Mouse (Mus musculus) C2C12 (cell line): ENCODE results near the gene Themis. TPM values are rescaled to one million over a fixed set of nuclear protein-coding genes. Genes with fewer than 3 reads are reported as not detected.

Source experiments
- H3K27me3 ChIP-seq: one replicate; pipeline ENCODE4 v1.6.1; 2011; ENCODE audit not compliant: control insufficient read depth, insufficient read depth, insufficient read length
- H3K36me3 ChIP-seq: one replicate; pipeline ENCODE4 v1.6.1; 2011; ENCODE audit not compliant: control insufficient read depth, insufficient read depth
- H3K4me3 ChIP-seq: one replicate; pipeline ENCODE4 v1.5.1; 2011; ENCODE audit warnings: mild to moderate bottlenecking, control low read depth; ENCODE audit not compliant: poor library complexity, insufficient read depth, severe bottlenecking
- H3K79me2 ChIP-seq: one replicate; pipeline ENCODE4 v1.6.1; 2011; ENCODE audit not compliant: control insufficient read depth, insufficient read depth
- H3K79me3 ChIP-seq: one replicate; pipeline ENCODE4 v1.6.1; 2011; ENCODE audit warnings: low read depth, control low read depth
- H3ac ChIP-seq: one replicate; pipeline ENCODE3; 2011; ENCODE audit warnings: low read depth; ENCODE audit not compliant: control insufficient read depth, insufficient read length
- CEBPB ChIP-seq: IDR thresholded peaks from one replicate; pipeline ENCODE4 v1.6.1; 2011; ENCODE audit warnings: low read depth, mild to moderate bottlenecking, control low read depth, moderate library complexity
- CTCF ChIP-seq: IDR thresholded peaks from one replicate; pipeline ENCODE4 v1.5.1; 2011; ENCODE audit not compliant: control insufficient read depth, insufficient read depth, insufficient read length
- FOSL1 ChIP-seq: IDR thresholded peaks from one replicate; pipeline ENCODE4 v1.8.0; 2011; ENCODE audit warnings: mild to moderate bottlenecking, low read length; ENCODE audit not compliant: poor library complexity, insufficient read depth, severe bottlenecking
- MAX ChIP-seq: IDR thresholded peaks from one replicate; pipeline ENCODE4 v1.6.1; 2011; ENCODE audit warnings: mild to moderate bottlenecking, control low read depth
- MYOD1 ChIP-seq: IDR thresholded peaks from one replicate; pipeline ENCODE4 v1.6.1; 2011; ENCODE audit warnings: low read depth; ENCODE audit not compliant: control insufficient read depth, insufficient read length
- MYOG ChIP-seq: IDR thresholded peaks from one replicate; pipeline ENCODE4 v1.6.1; 2011; ENCODE audit not compliant: control insufficient read depth, insufficient read length; ENCODE audit errors: extremely low read depth
- USF1 ChIP-seq: IDR thresholded peaks from one replicate; pipeline ENCODE4 v1.6.1; 2011; ENCODE audit warnings: low read depth, mild to moderate bottlenecking, control low read depth, moderate library complexity
- long read RNA-seq, 2 experiments: library from polyadenylated mRNA; unstranded; transcript quantifications; one replicate each; pipeline ENCODE4 v2.0.0; 2019 to 2020
- polyA plus RNA-seq: library from polyadenylated mRNA; unstranded; fragments of >200 nt; fragmentation: generic; extraction: Trizol; gene quantifications from one replicate; pipeline ENCODE4 v1.2.1, GENCODE M21; 2012; ENCODE audit warnings: missing spikeins

The Themis gene
- not detected for polyA plus RNA-seq
- long read RNA-seq, experiment 1, result 0 reads
- long read RNA-seq, experiment 2, result 0 reads

GRCm38 (mm10) chr10:28668261-28668660 is at the start of gene Themis:
Themis (plus strand) TSS chr10:28668360.
- Histone ChIP-seq H3ac (no peak within 1 kb of the TSS), H3K79me2 (no peaks in the 10 kb centered on the region), H3K4me3 (no peak within 1 kb of the TSS), H3K36me3 (no peaks in the 10 kb centered on the region), H3K79me3 (no peaks in the 10 kb centered on the region), H3K27me3 (no peaks in the 10 kb centered on the region)
- TF ChIP-seq MYOG, result no peak
- no peak for TF ChIP-seq CEBPB
- TF ChIP-seq USF1, result no peak
- TF ChIP-seq FOSL1, result no peak
- no peak for TF ChIP-seq MYOD1
- TF ChIP-seq CTCF, result no peak
- no peak for TF ChIP-seq MAX

DNA sequence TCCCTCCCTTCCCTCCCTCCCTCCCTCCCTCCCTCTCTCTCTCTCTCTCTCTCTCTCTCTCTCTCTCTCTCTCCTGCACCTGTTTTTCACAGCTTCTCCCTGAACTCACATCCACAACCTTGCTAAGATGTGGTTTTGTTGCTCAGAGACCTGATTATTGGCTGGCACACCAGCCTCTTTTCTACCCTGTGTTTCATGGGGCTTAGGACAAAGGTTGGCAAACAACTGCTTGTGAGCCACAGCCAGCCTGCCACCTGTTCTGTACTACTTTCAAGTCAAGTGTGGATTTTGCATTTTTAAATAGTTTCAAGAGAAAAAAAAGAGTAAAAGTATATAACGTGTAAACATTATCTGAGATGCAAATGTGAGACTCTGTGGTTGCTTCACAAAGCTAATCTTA is 48.7 kb upstream of the Themis start:
- H3K79me3 ChIP-seq, result no peaks in the 10 kb centered on the region
- H3K36me3 ChIP-seq, result no peaks in the 10 kb centered on the region
- H3ac ChIP-seq, result no peak overlapping the region
- no peak for TF ChIP-seq MAX
- no peak for TF ChIP-seq FOSL1
- H3K27me3 ChIP-seq, result no peaks in the 10 kb centered on the region
- no peaks in the 10 kb centered on the region for H3K79me2 ChIP-seq
- H3K4me3 ChIP-seq, result no peak overlapping the region

DNA sequence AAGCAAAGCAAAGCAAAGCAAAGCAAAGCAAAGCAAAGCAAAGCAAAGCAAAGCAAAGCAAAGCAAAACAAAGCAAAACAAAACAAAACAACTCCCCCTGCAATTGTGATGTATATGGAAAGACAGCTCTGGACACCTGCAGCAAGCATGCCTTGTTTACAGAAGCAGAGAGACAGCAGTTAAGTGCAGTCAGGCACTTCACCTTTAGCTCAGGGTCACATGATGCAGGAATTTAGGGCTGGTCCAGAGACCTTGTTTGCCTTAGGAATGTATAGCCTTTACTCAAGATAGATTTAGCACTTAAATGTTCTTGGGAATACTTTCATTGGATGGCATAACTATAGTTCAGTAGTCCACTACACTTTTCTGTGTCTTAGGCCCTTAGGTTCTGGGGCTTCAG is 32.1 kb upstream of the Themis start:
- H3K79me3 ChIP-seq, result no peaks in the 10 kb centered on the region
- no peaks in the 10 kb centered on the region for H3K79me2 ChIP-seq
- no peaks in the 10 kb centered on the region for H3K36me3 ChIP-seq
- no peak overlapping the region for H3K4me3 ChIP-seq
- peak; percentile 33 for TF ChIP-seq USF1
- TF ChIP-seq CTCF, result no peak
- no peaks in the 10 kb centered on the region for H3K27me3 ChIP-seq
- no peak overlapping the region for H3ac ChIP-seq

DNA sequence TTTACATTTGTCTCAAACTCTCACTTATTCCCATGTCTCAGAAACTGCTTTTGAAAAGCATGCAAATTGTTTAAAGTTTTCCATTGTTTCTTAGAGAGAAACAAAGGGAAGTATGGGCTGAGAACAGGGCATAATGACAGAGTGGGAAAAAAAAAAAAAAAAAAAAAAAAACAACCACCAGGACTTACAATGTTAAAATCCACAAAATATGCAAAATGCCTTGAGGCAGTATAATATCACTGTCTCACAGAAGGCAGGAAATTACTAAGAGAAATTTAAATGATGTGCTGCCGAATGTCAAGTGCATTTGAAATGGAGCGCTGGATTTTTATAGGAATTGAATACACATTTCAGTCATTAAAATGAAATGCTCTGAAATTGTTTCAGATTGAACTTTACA is 26.3 kb upstream of the Themis start:
- no peak for TF ChIP-seq MYOD1
- Histone ChIP-seq H3ac (no peak overlapping the region), H3K79me2 (no peaks in the 10 kb centered on the region), H3K36me3 (no peaks in the 10 kb centered on the region), H3K79me3 (no peaks in the 10 kb centered on the region), H3K27me3 (no peaks in the 10 kb centered on the region), H3K4me3 (no peak overlapping the region)

DNA sequence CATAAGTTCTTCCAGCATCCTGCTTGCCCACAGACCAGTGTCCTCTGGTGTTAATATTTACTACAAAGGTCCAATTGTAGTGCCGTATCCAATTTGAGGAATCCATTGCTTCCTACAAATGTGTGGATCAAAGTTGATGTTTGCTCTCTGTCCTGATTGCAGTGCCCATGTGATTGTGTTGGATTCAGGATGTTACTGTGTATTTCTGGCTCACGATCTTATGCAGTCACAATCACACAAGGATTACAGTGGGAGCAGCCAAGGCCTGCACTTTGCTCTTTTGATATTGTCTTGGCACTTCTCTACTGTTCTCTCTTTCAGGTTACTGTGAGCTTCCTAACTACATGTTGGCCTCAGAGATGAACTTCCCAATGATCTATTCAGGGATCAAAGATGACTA is 20.3 kb upstream of the Themis start:
- H3K27me3 ChIP-seq, result no peaks in the 10 kb centered on the region
- no peak overlapping the region for H3ac ChIP-seq
- no peaks in the 10 kb centered on the region for H3K79me2 ChIP-seq
- TF ChIP-seq CTCF, result no peak
- TF ChIP-seq MAX, result no peak
- no peak for TF ChIP-seq CEBPB
- no peak for TF ChIP-seq MYOD1
- TF ChIP-seq FOSL1, result no peak
- no peak for TF ChIP-seq USF1
- TF ChIP-seq MYOG, result no peak
- no peaks in the 10 kb centered on the region for H3K79me3 ChIP-seq
- no peaks in the 10 kb centered on the region for H3K36me3 ChIP-seq
- no peak overlapping the region for H3K4me3 ChIP-seq

DNA sequence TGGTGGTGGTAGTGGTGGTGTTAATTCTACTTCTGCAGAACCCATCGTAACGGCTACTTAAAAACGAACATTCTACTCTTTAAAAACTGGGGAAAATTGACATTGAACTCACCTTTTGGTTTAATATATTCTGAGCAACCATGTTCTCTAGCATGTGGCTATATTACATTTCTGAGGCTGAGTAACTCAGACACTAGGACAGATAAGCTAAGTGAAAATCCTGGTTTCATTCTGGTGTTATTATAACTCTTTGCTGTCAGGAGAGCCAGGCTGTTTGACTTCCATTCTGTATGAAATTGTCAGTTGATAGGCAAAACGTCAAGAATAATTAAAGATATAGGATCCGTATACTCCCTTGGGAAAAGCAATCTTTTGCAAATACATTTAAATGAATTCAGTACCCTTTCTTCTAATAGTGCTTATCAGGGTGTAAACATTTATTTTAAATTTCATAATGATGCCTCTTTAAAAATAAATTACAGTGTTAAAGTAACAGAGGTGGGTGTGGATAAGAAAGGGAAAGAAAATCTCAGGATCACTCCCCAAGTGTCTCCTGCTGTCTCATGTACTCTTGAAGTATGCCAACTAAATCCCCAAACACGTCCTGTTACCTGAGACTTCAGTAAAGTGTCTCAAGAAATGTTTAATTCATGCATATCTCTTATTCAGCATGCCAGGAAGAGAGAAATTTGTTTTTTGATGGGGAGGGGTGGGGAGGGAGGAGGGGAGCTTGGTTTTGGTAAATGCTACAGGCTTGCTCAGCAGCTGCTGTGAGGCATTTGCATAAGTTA is 18.9 kb upstream of the Themis start:
- no peak for TF ChIP-seq MYOD1
- TF ChIP-seq MYOG, result no peak
- TF ChIP-seq FOSL1, result no peak
- no peak for TF ChIP-seq USF1
- TF ChIP-seq CTCF, result no peak
- no peaks in the 10 kb centered on the region for H3K36me3 ChIP-seq
- H3K27me3 ChIP-seq, result no peaks in the 10 kb centered on the region
- no peak overlapping the region for H3K4me3 ChIP-seq
- H3K79me2 ChIP-seq, result no peaks in the 10 kb centered on the region
- H3K79me3 ChIP-seq, result no peaks in the 10 kb centered on the region
- no peak overlapping the region for H3ac ChIP-seq
